25 mouse cellular contexts compared by ENCODE assay signal in genomic region chr12:92723022-92723421, GRCm38 (mm10).
"Had no signal": no experiment of that assay in that cellular context is flagged by ENCODE, and none has a peak within 500 bp of the region (broad histone marks: within the 10 kb centered on the region; RNA-seq: fewer than 3 reads in every experiment).

No protein-coding gene starts in this region.

- DNase-seq: gastrocnemius, adult 2 months; gastrocnemius, postnatal 10 days; gastrocnemius, postnatal 25 days; heart, adult 18-20 months; heart, postnatal 10 days; heart, postnatal 4 days; kidney, adult 18-20 months; kidney, adult 8-10 months; kidney, postnatal 10 days; kidney, postnatal 25 days; kidney, postnatal 4 days; liver; liver, embryonic 13.5 days had no signal

- H3K27ac ChIP-seq: gastrocnemius, adult 2 months; heart, embryonic 10.5 days; hindbrain, embryonic 10.5 days; hindbrain, embryonic 12.5 days; hindbrain, embryonic 14.5 days; intestine, embryonic 15.5 days; layer of hippocampus, adult 2 months; limb, embryonic 10.5 days; limb, embryonic 12.5 days; liver, embryonic 13.5 days had no signal

- H3K4me3 ChIP-seq: gastrocnemius, adult 2 months; heart, embryonic 10.5 days; heart, embryonic 12.5 days; hindbrain, embryonic 10.5 days; hindbrain, embryonic 12.5 days; intestine, embryonic 15.5 days; layer of hippocampus, adult 2 months; limb, embryonic 10.5 days; limb, embryonic 12.5 days; liver, embryonic 13.5 days had no signal

- ATAC-seq: hindbrain, embryonic 16.5 days; inflammation-experienced regulatory T-cells, adult 6 months; intestine, embryonic 15.5 days; intestine, postnatal 0 days had no signal
